Mouse (Mus musculus): Measurements from ENCODE around the gene Olfr91.

Olfr91 gene

GRCm38 (mm10) chr17:37056957-37057356, 41.1 kb downstream of the Olfr91 start:
- no peak for DNase-seq

- no peak for DNase-seq
Measured at GRCm38 (mm10) chr17:37051745-37052144, 46.3 kb downstream of the Olfr91 start.

GRCm38 (mm10) chr17:37050876-37051275, 47.2 kb downstream of the Olfr91 start:
- peak; percentile 11 to 22 for DNase-seq

GRCm38 (mm10) chr17:37050399-37050798, 47.7 kb downstream of the Olfr91 start:
- DNase-seq, result peak; percentile 83 to 84

DNA sequence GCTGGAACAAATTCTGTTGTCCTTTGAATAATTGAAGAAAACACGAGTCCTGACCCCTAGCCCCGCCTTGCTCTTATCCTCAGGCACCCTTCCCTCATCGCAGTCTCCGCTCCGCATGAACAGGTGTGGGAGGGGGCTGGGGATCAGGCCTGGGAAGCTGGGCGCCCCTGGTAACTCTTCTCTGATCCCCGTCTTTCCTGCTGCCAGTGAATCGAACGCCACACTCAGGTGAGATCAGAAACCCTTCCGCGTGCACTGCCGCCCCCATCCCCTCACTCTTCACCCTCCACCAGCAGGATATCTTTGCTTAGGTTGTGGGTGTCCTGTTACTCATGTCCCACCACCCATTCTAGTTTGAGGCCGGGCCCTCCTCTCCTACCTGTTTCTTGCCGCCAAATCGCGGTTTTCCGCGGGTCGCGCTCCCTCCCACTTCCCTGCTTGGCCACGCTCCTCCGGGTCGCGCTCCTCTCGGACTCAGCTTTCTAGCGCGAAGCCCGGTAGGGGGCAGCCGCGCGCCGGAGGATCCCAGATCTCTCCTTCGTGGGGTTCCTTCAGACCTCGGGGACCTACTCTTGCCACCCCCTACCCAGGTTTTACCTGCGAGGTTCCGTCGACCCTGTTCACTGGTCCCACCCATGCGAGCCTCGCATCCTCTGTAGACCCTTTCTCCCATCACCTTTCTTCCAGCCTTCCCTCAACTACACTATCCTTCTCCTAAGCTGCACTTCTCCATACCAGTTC, 48.3 kb downstream of the Olfr91 start:
- DNase-seq, result peak; percentile 83 to 87

DNA sequence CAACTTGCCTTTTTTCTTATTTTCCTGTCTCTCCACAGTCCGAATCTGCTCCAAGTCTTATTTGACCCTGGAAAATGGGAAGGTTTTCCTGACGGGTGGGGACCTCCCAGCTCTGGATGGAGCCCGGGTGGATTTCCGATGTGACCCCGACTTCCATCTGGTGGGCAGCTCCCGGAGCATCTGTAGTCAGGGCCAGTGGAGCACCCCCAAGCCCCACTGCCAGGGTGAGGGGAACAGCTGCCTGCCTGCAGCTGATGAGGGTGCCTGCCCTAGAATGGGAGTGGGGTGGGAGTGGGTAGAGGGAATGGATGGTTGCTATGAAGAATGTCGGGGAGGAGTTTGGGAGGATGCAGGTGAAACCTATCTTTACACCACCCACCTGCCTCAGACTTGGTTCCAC, 49.7 kb downstream of the Olfr91 start:
- DNase-seq, result no peak

DNA sequence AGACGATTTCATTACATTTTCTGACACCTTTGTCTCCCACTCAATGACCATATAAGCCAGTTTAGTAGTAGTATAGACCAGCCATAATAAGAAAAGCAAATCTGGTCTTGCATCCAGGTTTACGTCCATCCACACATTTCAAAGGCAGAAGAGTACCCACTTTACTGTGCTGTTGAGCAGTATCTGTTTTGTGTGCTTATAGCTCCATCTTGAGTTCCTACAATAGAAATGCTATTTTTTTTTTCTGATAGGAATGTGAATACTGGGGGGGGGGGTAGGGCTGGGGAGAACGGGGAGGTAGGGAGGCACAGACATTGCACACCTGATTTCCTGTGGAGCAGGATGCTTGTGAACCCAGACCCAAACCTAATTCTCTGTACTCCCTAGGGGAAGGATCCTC, 50.1 kb downstream of the Olfr91 start:
- DNase-seq, result no peak

DNA sequence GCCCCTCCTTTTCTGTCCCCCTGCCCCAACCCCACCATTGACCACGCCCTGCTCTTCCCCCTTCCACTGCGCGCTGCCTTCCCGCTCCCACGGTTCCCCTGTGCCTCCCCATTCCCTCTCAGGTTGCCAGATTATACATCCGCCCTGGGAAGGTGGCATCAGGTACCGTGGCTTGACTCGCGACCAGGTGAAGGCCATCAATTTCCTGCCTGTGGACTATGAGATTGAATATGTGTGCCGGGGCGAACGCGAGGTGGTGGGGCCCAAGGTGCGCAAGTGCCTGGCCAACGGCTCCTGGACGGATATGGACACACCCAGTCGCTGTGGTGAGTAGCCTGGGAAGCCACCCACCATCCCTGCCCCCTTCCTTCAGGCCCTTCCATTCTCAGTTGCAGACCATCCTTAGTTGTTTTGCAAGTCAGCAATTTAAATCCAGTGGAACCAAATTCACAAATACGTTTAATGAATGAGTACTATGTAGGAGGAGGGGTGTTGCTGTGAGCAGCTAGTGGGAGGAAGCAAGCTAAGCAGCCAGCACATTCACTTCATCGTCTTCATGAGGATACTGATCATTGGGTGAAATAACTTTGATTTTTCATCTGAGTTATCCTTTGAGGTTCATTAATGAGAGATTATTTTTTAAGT, 50.6 kb downstream of the Olfr91 start:
- DNase-seq, result peak in 1 of 2 experiments; percentile 4

DNA sequence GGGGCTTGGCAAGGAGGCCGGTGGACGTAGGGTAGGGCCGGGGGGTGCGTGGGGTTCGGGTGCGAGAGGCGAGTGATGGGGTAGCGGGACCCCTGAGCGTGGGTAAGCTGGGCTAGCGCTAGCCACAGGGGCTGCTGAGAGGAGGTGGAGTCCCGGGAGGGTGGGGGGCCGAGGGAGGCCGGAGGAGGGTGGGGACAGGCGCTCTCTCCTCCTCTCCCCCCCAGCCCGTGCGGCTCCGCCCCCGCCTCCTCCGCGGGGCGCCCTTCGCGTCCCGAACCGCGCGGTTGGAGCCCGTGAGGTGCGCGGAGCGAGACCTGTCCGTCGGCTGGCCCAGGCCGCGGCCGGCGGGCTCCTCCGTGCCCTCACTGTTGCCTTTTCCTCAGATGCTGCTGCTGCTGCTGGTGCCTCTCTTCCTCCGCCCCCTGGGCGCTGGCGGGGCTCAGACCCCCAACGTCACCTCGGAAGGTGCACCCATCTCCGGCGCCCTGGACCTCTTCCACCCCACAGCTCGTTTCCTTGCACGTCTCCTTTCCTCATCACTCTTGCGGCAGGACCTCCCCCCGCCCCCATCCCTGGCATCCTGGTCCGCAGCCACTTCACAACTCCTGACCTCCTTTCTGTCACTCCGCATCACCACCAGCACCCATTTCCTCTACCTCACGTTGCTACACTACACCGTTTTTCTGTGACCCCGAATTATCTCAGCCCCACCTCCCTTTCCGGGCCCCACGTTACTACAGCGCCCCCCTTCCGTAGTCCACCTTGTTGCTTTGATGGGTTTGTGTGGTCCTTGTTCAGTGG, 51.6 kb downstream of the Olfr91 start:
- DNase-seq, result peak; percentile 74 to 78

DNA sequence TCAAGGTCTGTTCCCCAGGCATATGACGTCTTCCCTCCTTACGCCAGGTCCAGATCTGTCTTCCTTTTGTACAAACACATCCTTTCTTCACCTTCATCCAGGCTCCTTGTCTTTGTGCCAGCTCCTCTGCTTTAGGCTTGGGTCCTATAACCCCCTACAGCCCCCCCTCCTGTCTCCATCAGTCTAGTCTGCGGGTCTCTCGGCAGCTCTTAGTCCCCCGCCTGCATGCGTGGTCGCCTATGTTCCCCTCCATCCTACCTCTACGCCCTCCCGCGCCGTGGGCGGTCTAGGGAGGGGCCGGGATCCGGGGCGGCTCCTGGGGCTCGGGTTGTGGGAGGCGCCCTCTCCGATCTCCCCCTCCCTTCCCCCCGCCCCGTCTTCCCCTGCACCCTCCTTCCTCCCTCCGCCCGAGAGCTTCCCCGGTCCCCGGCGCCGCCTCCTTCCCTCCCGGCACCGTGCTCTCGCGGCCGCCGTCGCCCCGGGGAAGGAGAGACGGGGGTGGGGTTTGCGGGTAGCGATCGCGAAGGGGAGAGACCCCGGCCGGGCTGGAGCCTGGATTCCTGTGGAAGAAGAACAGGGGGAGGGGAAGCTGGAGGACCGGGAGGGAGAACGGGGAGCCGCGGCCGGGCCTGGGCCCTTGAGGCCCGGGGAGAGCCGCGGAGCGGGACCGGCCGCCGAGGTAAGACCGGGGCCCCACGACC, 52.3 kb downstream of the Olfr91 start, which contains the start of gene Gabbr1:
Gene Gabbr1 (plus strand): TSS at position 356 of the 701 bp plus-strand sequence.
- peak; percentile 85 to 89 for DNase-seq

DNA sequence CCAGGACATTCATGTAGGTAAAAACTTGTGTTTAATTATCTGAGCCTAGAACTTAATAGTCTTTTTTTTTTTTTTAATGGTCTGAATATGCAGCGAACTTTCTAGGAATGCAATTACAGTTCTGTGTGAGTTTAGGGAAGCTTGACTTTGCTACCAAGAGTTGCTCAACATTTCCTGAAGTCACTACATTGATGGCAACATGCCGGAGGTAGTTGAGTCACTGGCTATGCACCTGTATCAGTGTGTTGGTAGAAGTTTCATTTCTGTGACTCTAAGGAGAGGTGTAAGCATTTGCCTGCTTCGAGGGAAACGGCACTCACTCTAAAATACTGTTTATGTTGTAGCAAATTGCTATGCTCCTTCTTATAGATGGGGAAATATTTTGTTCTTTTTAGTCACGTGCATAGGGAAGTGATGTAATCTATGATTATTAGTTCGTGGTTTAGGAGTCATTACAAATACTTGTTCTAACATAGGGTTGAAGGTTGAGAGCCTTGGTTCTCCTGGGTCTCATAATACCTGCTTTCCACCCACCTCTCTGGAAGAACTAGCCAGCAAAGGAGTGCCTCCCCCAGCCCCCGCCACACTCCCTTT, 53.3 kb downstream of the Olfr91 start:
- no peak for DNase-seq

Measured in kidney, postnatal 4 days (tissue).